In the genomic region with DNA sequence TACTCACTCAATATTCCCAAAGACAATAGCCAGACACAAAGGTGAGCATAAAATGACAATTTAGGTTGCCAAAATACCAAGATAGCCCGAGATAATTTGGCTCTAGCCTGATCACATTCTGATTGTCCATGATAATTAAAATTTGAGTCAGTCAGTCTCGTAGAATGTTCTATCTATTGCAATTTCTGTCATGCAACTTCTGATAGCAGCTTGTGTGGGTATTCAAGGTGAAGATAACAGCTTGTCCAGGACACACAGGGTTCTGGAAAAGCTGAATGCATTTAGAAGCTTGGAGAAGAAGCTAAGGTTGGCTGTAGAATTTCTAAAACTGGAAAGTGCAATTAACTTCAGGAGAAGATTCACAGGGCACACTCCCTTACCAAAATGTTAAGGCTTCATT, we compare ENCODE assay signal across 35 mouse cellular contexts.
"Had no signal": no experiment of that assay in that cellular context is flagged by ENCODE, and none has a peak within 500 bp of the region (broad histone marks: within the 10 kb centered on the region; RNA-seq: fewer than 3 reads in every experiment).

No protein-coding gene starts in this region.

- DNase-seq: heart, postnatal 10 days; heart, postnatal 14 days; heart, postnatal 36 days; heart, postnatal 4 days; kidney, adult 11 months; kidney, adult 18-20 months; kidney, adult 2 months; kidney, adult 8-10 months; kidney, adult 9 months; kidney, postnatal 10 days; kidney, postnatal 14 days; kidney, postnatal 25 days; kidney, postnatal 36 days; kidney, postnatal 4 days; layer of hippocampus, adult 9-11 months; layer of hippocampus, postnatal 36 days had no signal

- H3K36me3 ChIP-seq: heart, embryonic 12.5 days; heart, embryonic 13.5 days; heart, embryonic 15.5 days; hindbrain, embryonic 10.5 days; hindbrain, embryonic 12.5 days; hindbrain, embryonic 13.5 days; hindbrain, embryonic 15.5 days; intestine, embryonic 15.5 days; kidney, embryonic 15.5 days had no signal

- H3K4me3 ChIP-seq: heart, embryonic 12.5 days; heart, embryonic 13.5 days; heart, embryonic 15.5 days; hindbrain, embryonic 10.5 days; hindbrain, embryonic 12.5 days; hindbrain, embryonic 13.5 days; hindbrain, embryonic 15.5 days; intestine, embryonic 15.5 days; kidney, embryonic 15.5 days; layer of hippocampus, adult 2 months; left cerebral cortex, adult 2 months had no signal

- H3K27me3 ChIP-seq: heart, embryonic 12.5 days; heart, embryonic 13.5 days; heart, embryonic 15.5 days; hindbrain, embryonic 12.5 days; hindbrain, embryonic 13.5 days; hindbrain, embryonic 15.5 days; intestine, embryonic 15.5 days; kidney, embryonic 15.5 days had no signal

- H3K4me1 ChIP-seq: heart, embryonic 12.5 days; heart, embryonic 13.5 days; heart, embryonic 15.5 days; hindbrain, embryonic 10.5 days; hindbrain, embryonic 12.5 days; hindbrain, embryonic 13.5 days; hindbrain, embryonic 15.5 days; intestine, embryonic 15.5 days; kidney, embryonic 15.5 days had no signal

- H3K9ac ChIP-seq: heart, embryonic 12.5 days; heart, embryonic 13.5 days; heart, embryonic 15.5 days; hindbrain, embryonic 12.5 days; hindbrain, embryonic 13.5 days; hindbrain, embryonic 14.5 days; hindbrain, embryonic 15.5 days; intestine, embryonic 15.5 days; kidney, embryonic 15.5 days had no signal

- H3K9me3 ChIP-seq: heart, embryonic 12.5 days; heart, embryonic 13.5 days; heart, embryonic 15.5 days; hindbrain, embryonic 10.5 days; hindbrain, embryonic 12.5 days; hindbrain, embryonic 13.5 days; hindbrain, embryonic 15.5 days; intestine, embryonic 15.5 days; kidney, embryonic 15.5 days had no signal

- H3K4me2 ChIP-seq: heart, embryonic 11.5 days; heart, embryonic 12.5 days; heart, embryonic 13.5 days; heart, embryonic 15.5 days; hindbrain, embryonic 12.5 days; hindbrain, embryonic 13.5 days; hindbrain, embryonic 14.5 days; hindbrain, embryonic 15.5 days; intestine, embryonic 15.5 days; kidney, embryonic 15.5 days had no signal

- H3K27ac ChIP-seq: heart, embryonic 13.5 days; heart, embryonic 15.5 days; hindbrain, embryonic 10.5 days; hindbrain, embryonic 12.5 days; hindbrain, embryonic 13.5 days; hindbrain, embryonic 14.5 days; hindbrain, embryonic 15.5 days; hindbrain, postnatal 0 days; intestine, embryonic 15.5 days; kidney, embryonic 15.5 days; kidney, postnatal 0 days; layer of hippocampus, adult 2 months; left cerebral cortex, adult 2 months had no signal

- ATAC-seq: hindbrain, embryonic 16.5 days; hindbrain, postnatal 0 days; inflammation-experienced regulatory T-cells, adult 6 months; intestine, embryonic 15.5 days; intestine, embryonic 16.5 days; intestine, postnatal 0 days had no signal
